Mouse (Mus musculus) stomach, embryonic 16.5 days (tissue): ENCODE data around the gene Sh3gl3. TPM values are rescaled to one million over a fixed set of nuclear protein-coding genes. Genes with fewer than 3 reads are reported as not detected.

Source experiments
- ATAC-seq: fragments of 200-750 bp; cut with Nextera tagmentation; 2 replicates; pipeline ENCODE4 v1.8.0; 2017; ENCODE audit warnings: moderate number of reproducible peaks, moderate TSS enrichment; ENCODE audit not compliant: insufficient read depth, low FRiP score
- H3K27ac ChIP-seq: fragments of 300-500 bp; sonication (generic); 2 replicates; pipeline ENCODE4 v1.5.1; 2014; ENCODE audit warnings: low read length
- H3K27me3 ChIP-seq: fragments of 300-500 bp; sonication (generic); 2 replicates; pipeline ENCODE4 v1.6.1; 2014; ENCODE audit warnings: low read length, control low read depth, mixed read lengths; ENCODE audit not compliant: control insufficient read depth, insufficient read depth
- H3K36me3 ChIP-seq: fragments of 300-500 bp; sonication (generic); 2 replicates; pipeline ENCODE4 v1.6.1; 2014; ENCODE audit warnings: low read length; ENCODE audit not compliant: control insufficient read depth, insufficient read depth
- H3K4me1 ChIP-seq: fragments of 300-500 bp; sonication (generic); 2 replicates; pipeline ENCODE4 v1.6.1; 2014; ENCODE audit warnings: low read length, control low read depth, mixed read lengths; ENCODE audit not compliant: control insufficient read depth, insufficient read depth
- H3K4me2 ChIP-seq: fragments of 300-500 bp; sonication (generic); 2 replicates; pipeline ENCODE4 v1.6.1; 2014; ENCODE audit warnings: low read depth, low read length, mixed read lengths
- H3K4me3 ChIP-seq: fragments of 300-500 bp; sonication (generic); replicated peaks from 2 replicates; pipeline ENCODE4 v1.5.1; 2014; ENCODE audit warnings: mild to moderate bottlenecking, low read length
- H3K9ac ChIP-seq: fragments of 300-500 bp; sonication (generic); 2 replicates; pipeline ENCODE4 v1.6.1; 2014; ENCODE audit warnings: low read length
- H3K9me3 ChIP-seq: fragments of 300-500 bp; sonication (generic); replicated peaks from 2 replicates; pipeline ENCODE4 v1.6.1; 2016; ENCODE audit warnings: low read length, control low read depth; ENCODE audit not compliant: control insufficient read depth
- WGBS: fragments of 180-500 bp; shearing (Covaris S2); extraction: QIAGEN DNeasy Blood & Tissue Kit; methylation state at CpG from one replicate; pipeline ENCODE4 v1.1.7; 2014; 5-methylcytosine and 5-hydroxymethylcytosine counted together
- polyA plus RNA-seq: library from polyadenylated mRNA; unstranded; fragments of >200 nt; fragmentation: Nextera tagmentation; extraction: Ambion mirVana; gene quantifications from 2 replicates; pipeline ENCODE4 v1.2.1, GENCODE M21; 2015

Gene Sh3gl3
- polyA plus RNA-seq, 1 experiment from 2014 or later, result 7.3 TPM

DNA sequence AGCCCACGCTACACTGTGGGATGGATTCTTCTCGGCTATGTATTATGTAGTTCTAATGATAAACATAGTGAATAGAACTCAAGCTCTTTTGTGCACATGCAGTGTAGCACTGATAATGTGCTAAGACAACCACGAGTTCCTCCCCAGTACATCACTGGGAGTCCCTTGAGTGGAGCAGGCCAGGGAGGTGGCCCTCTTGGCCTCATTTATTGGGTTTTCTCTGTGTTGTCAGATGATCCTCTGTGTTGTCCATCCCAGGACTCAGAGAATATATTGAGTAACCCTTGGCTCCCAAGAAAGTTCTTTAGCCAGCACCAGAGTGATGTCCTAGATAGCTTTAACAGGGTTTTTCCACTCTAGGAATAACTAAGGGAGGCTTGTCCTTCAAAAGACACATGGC, 176.8 kb downstream of the Sh3gl3 start:
- H3K9ac ChIP-seq, result no peak overlapping the region
- no peaks in the 10 kb centered on the region for H3K9me3 ChIP-seq
- whole genome bisulfite sequencing, result 73% methylated on average over 3 of the region's 3 CpGs
- no peak overlapping the region for H3K27ac ChIP-seq
- no peak overlapping the region for H3K4me2 ChIP-seq
- no peaks in the 10 kb centered on the region for H3K36me3 ChIP-seq
- 0 out of 2 replicates have a peak, but pooled peaks cover 6% of the 10 kb centered on the region for H3K4me1 ChIP-seq
- no peaks in the 10 kb centered on the region for H3K27me3 ChIP-seq
- no peak overlapping the region for H3K4me3 ChIP-seq
- ATAC-seq, result no peak

Other genes starting within 250 kb of the Sh3gl3 start
- 6.9 and 8.9 TPM in 2 replicates for gene Hdgfl3, start 239.4 kb upstream of the Sh3gl3 start, polyA plus RNA-seq
- 2.8 and 3.2 TPM in 2 replicates for gene Bnc1, start 181.5 kb upstream of the Sh3gl3 start, polyA plus RNA-seq
- gene Adamtsl3, start 161.9 kb downstream of the Sh3gl3 start, polyA plus RNA-seq, result 2.2 and 2.3 TPM in 2 replicates